Mouse (Mus musculus) inflammation-experienced regulatory T-cells, adult 6 months (primary cell): Measurements from ENCODE around the gene Efcab2. TPM values are rescaled to one million over a fixed set of nuclear protein-coding genes. Genes with fewer than 3 reads are reported as not detected.

Source experiments
- ATAC-seq: one replicate; pipeline ENCODE4 v1.8.0; 2017
- polyA plus RNA-seq, 3 experiments: library from polyadenylated mRNA; unstranded; fragments of 100-300 nt; shearing (Covaris generic); gene quantifications; one replicate each; pipeline ENCODE4 v1.2.1; 2017

The Efcab2 gene
- 1 to 10 TPM; 3.3 to 6.2 (median 3.6) TPM for polyA plus RNA-seq

- peak; percentile 88 for ATAC-seq
Measured at GRCm38 (mm10) chr1:178405951-178406711, at the start of gene Efcab2. Gene Efcab2 (plus strand): TSS chr1:178406085.

- no peak for ATAC-seq
Measured at GRCm38 (mm10) chr1:178357776-178358710, 47.8 kb upstream of the Efcab2 start.

- no peak for ATAC-seq
Measured at GRCm38 (mm10) chr1:178360264-178360663, 45.6 kb upstream of the Efcab2 start.

GRCm38 (mm10) chr1:178360702-178361101 is 45.2 kb upstream of the Efcab2 start:
- ATAC-seq = no peak

DNA sequence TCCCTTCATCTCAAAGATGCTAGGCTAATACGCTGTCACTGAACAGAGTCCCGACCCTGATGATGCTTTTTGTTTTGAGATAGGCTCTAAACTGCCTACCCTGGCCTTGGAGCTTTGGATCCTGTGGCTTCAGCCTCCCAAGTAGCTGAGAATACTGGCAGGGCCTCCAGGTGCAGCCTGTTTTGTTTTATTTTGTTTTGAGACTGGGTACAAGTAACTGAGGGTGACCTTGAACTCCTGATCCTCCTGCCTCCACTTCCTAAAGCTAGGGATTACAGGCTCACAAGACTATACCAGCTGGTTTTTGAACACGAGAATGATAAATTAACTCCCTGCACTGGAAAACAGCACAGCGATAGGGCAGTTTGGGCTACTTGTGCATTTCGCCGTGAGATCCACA is 40.7 kb upstream of the Efcab2 start:
- ATAC-seq = no peak

DNA sequence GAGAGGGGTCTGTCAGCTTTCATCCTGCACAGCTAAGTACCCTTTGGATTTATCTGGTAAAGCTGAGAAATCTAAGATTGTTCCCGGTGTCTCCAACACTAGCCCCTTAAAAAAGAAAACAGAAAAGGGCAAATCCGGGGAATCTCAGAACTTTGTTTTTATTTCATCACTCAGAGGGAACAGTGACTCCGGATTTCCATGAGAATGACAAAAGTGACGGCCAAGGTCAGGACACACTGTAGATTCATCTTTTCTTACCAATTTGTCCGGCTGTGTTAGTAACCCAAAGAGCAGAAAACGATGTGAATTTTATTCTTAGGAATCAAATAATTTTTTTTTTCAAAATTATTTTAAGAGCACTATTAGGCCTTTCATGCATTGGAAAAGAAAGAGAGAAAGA is 37.8 kb upstream of the Efcab2 start:
- ATAC-seq = no peak

DNA sequence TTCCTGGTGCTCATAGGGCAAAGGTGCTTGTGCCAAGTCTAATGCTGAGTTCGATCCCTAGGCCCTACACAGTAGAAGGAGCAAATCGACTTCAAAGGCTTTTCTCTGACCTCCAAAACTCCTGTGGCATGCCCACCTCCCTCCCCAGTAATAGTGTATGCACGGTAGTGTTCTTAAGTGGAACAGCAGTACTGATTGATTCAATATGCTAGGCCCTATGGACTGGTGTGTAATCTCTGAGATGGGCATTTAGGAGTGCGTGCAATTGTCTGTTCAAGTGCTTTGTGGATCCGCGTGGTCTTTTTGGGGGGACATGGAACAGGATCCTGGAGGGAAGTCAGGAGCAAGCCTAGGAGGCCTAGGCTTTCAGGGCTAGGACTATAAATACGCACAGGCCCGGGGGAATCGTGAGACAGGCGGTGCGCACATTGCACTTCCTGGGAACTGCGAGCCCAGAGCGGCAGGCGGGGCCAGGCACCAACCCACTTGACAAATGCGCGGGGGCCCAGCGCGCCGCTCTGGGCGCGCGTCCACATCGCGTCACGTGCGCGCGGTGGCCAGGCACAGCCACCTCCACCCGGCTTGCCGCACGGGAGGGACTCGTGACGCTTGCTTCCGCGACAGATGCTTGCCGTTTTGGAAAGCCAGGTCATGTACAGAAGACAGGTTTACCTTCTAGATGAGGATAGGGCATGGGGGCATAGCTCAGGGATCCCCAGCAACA is 37.2 kb upstream of the Efcab2 start:
- peak; percentile 92 for ATAC-seq

DNA sequence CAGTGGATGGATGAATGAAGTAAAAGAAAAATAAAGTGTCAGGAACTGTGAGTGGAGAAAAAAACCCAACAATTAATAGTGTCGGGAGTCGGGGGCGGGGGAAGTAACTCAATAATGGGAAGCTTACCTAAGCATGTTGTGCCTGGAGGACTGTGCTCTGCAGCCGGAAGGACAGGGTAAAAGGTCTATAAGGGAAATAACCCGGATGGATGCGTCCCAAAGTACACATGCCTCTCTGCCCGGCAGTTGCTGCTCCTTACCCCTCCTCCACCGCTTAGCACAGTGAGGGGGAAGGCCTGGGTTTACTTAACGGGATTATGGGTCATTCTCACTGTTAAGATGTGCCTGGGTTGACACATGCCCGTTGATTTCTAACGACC is 36.6 kb upstream of the Efcab2 start:
- ATAC-seq = peak; percentile 62

DNA sequence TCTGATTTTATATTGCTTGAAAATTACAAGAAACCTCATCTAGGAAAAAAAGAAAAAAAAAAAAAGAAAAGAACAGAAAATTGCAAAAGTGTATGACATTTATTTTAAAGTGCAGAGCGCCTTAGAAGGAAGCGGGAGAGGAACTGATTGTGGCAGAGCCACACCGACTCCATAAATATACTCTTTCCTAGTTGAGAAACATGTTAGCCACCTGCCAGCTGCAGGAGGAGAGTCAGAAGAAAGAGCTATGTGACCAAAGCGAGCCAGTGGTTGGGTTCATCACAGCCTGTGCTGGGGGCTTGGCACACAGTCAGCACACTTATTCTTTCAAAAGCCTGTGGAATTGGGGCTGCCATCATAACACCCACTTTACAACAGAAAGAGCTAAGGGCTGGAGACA is 33.2 kb upstream of the Efcab2 start:
- ATAC-seq = no peak

DNA sequence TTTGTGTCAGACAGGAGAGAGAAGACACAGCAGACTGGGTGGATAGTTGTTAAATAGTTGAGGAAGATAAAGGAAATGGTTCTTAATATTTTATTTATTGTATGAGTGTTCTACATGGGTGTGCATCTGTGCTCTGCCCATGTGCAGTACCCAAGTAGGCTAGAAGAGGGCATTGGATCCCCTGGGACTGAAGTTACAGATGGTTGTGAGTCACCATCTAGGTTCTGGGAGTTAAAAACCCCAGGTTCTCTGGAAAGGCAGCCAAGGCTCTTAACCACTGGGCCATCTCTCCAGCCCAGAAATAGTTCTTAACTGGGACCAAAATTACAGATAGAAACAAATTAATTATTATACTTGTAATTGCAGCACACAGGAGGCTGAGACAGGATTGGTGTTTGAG is 30.5 kb upstream of the Efcab2 start:
- ATAC-seq = no peak

GRCm38 (mm10) chr1:178376061-178376460 is 29.8 kb upstream of the Efcab2 start:
- ATAC-seq = no peak

DNA sequence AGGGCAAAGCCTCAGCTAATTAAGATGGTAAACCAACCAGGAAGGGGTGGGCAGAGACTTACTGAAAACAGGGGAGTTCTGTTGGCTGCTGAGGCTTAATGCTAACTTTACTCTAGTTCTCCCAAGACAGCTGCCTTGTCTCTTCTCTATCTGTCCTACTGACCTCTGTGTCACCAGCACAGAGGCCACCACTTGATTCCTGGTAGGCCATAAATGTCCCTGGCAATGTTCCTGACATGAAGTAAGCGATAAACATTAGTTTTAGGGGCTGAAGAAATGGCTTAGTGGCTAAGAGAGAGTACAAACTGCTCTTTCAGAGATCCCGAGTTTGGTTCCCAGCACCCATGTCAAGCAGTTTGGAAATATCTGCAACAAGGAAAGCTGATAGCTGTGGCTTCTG is 29.0 kb upstream of the Efcab2 start:
- no peak for ATAC-seq

DNA sequence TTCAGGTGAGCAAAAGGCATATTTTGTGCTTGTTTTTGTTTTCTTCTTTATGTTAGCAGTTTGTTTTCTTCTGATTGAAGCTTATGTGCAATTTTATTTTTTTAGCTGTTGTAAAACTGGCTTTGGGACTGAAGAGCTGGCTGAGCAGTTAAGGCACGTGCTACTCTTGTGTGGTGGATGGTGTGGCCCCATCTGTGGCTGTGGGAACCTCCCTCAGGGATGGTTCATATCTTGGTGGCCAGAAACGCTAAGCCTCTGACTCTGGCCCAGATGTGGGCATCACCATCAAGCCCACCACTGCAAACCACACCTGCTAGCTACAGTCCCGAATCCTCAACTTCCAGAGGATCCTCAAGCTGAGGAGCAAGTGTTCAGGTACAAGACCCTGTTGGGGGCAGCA is 27.8 kb upstream of the Efcab2 start:
- no peak for ATAC-seq

- no peak for ATAC-seq
Measured at GRCm38 (mm10) chr1:178379224-178379623, 26.7 kb upstream of the Efcab2 start.

DNA sequence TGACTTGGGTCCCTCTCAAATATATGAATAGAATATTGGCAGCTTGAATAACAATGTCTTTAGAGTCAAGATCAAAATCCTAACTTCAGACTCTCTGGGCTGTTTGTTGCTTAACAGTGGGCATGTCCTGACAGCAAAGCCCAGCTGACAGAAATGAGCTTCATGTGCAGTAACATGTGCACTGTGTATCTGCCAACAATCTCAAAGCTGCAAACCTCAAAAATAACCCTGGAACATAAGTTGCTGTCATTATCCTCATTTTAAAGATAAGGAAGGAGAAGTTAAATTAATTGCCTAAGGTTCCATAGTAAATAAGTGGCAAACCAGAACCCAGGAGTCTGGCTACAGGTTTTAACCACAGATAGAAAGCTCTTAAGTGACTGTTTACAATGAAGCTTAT is 23.7 kb upstream of the Efcab2 start:
- ATAC-seq = no peak

GRCm38 (mm10) chr1:178388802-178389201 is 17.1 kb upstream of the Efcab2 start:
- no peak for ATAC-seq

DNA sequence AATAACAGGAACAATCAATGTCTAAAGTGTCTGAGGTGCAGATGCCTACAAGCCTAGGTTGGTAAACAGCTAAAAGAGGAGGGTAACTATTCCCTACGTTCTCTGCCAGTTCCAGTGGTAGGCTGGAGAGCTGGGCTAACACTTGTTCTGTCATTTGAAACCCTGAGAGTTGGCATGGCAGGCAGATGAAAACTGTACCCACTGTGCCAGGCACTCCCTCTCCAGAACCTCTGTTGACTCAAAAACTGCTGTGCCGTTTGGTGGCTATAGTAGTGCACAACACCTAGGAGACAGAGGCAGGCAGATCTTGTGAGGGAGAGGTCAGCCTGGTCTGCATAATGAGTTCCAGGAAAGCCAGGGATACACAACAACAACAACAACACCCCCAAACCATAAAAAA is 16.5 kb upstream of the Efcab2 start:
- ATAC-seq = no peak

GRCm38 (mm10) chr1:178392970-178393369 is 12.9 kb upstream of the Efcab2 start:
- no peak for ATAC-seq

DNA sequence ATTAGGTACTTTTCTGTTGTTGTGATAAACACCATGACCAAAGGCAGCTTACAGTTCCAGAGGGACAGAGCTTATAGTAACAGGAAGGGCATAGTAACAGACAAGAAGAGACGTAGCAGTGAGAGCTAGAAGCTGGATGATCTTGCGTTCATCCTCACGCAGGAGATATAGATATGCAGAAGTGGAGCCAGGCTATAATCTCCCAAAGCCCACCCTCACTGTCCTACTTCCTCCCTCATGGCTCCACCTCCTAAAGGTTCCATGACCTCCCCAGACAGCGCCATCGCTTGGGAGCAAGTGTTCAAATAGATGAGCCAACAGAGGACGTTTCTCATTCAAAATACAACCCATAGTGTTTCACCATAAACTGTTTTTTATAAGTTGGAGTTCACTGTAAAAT is 10.8 kb upstream of the Efcab2 start:
- no peak for ATAC-seq

GRCm38 (mm10) chr1:178396383-178396782 is 9.5 kb upstream of the Efcab2 start:
- no peak for ATAC-seq

- no peak for ATAC-seq
Measured at GRCm38 (mm10) chr1:178399879-178400278, 6.0 kb upstream of the Efcab2 start.

DNA sequence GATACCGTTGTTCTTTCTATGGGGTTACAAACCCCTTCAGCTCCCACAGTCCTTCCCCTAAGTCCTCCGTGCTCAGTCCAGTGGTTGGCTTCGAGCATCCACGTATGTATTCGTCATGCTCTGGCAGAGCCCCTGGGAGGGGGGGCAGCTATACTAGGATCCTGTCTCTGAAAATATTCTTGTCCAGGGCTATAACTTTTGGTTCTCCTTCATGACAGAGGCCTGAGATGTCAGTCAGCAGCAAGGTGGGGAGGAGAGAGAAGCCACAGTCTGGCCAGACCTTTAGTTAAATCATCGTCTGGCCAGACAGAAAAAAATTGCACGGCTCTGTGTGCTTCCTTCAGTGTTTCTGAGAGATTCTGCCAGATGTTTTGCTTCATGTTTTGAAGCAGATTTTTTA is 5.2 kb upstream of the Efcab2 start:
- ATAC-seq = no peak

- ATAC-seq = no peak
Measured at GRCm38 (mm10) chr1:178401960-178402359, 3.9 kb upstream of the Efcab2 start.
